Mouse (Mus musculus): Measurements from ENCODE around the gene Ndrg3. TPM values are rescaled to one million over a fixed set of nuclear protein-coding genes. Genes with fewer than 3 reads are reported as not detected.

Gene Ndrg3
- total RNA-seq, 2 experiments from 2014 or later: 26.6 to 29.3 TPM

DNA sequence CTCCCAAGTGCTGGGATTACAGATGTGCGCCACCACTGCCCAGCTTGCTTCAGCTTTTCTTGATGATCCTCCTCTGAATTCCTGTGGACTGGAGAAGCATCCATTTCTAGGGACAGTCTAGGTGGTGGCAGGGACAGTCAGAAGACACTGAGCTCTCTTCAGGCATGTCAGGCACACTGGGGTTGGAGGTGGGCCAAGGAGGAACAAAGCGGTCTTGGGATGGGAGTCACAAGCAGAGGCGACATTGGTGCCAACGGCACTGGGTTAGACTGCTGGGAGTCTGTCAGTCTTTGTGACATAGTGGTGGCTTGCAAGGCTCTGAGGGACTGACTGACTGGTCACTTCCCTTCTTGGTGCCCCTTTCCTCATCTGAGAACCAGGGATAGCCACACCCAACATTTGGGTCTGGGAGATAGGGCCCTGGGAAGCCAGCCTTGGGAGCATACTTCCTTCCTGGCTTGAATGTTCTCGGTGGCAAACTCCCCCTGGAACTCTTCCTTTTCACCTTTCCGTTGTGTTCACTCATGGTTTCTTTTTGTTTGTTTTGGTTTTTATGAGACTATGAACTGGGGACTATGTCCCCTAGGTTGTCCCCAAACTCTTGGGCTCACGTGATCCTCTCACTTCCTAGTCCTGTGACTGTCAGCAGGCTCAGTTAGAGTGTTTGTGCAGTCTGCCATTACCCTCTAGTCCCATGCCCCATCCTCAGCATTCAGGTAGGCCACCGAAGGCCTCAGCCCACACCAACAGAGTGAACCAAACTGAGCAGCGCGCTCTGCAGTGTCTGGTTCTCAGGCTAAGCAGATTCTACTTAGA lies 107.3 kb downstream of the Ndrg3 start:
- ATAC-seq (replicated peaks; ENCODE audit: low FRiP score, low TSS enrichment, poor library complexity, severe bottlenecking): no peak

DNA sequence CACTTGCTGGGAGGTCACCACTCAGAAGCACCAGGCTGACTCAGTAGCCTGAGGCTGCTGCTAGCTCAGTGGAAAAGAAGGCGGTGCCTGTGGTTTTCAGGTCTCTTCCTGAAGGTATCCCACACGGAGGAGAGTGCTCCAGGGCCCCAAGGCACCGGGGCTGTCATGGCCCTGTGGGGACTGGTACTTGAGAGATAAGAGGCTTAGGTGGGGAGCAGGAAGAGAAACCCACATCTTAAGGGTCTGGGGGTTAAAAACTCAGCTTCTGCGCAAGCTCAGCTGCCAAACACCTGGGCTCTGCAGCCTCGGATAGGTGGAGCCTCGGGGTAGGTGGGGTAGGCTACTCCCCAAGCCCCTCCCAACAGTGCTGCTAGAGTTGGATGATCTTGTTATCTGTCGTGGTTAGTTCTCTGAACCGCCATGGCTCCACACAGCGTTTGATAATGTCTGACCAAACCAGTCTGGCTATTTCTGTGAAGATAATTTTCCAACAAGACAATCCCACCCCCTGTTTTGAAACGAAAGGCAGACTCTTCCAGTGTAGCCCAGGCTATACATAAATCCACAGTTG lies 109.3 kb downstream of the Ndrg3 start:
- ATAC-seq (replicated peaks; ENCODE audit: low FRiP score, low TSS enrichment, poor library complexity, severe bottlenecking): peak; percentile 79

DNA sequence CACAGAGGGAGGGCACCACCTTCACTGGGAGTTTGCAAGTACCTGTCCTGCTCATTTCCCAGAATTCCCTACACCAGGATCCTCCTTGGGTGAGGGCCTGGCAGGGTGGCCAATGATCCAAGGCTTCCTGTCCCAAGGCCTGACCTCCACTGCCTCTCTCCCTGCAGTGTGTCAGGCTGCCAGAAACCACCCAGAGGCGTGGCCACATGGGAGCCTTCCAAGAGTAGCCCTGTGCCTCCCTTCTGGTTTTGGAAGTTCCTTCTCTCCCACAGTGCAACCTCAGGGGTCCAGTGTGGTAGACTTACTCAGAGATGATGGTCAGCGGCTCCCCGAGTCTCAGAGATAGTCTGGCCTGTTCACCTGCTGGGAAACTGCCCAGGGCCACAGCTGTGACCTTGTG lies 112.3 kb downstream of the Ndrg3 start:
- ATAC-seq (replicated peaks; ENCODE audit: low FRiP score, low TSS enrichment, poor library complexity, severe bottlenecking): no peak

DNA sequence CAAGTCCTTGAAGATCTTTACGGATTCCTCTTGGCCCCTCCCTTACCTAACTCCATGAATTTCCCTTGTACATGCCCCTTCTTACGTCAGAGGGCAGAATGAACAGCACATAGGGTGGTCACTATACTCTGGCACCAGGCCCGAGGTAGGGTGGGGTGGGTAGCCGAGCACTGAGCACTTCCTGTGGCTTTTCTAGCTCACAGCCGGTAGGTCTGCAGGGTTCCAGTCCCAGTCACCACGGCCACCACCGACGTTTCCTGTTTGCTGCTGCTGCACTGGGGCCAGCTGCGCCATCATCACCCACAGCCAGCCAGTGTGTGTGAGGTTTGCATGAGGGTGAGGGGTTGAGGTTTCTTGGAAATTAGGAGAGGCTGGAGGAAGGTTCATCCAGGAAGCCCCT lies 114.1 kb downstream of the Ndrg3 start:
- ATAC-seq (replicated peaks; ENCODE audit: low FRiP score, low TSS enrichment, poor library complexity, severe bottlenecking): no peak

Other genes with a start within 250 kb of the Ndrg3 start
- not detected in 2 replicates for gene Myl9, start 216.6 kb downstream of the Ndrg3 start, total RNA-seq (2014; fragmentation: Nextera tagmentation)
- not detected in 2 replicates for gene Myl9, start 216.6 kb downstream of the Ndrg3 start, total RNA-seq (2017)
- gene Tgif2, start 152.0 kb downstream of the Ndrg3 start, total RNA-seq (2014; fragmentation: Nextera tagmentation): 17.1 and 27.3 TPM in 2 replicates
- gene Tgif2, start 152.0 kb downstream of the Ndrg3 start, total RNA-seq (2017): 16.3 and 17.5 TPM in 2 replicates
- 3.6 and 5.9 TPM in 2 replicates for gene 4930518I15Rik, start 134.1 kb downstream of the Ndrg3 start, total RNA-seq (2014; fragmentation: Nextera tagmentation)
- gene 4930518I15Rik, start 134.1 kb downstream of the Ndrg3 start, total RNA-seq (2017): 0.84 TPM in 1 of 2 replicates, not detected in the other
- 197 and 208 TPM in 2 replicates for gene Rab5if, start 128.9 kb downstream of the Ndrg3 start, total RNA-seq (2014; fragmentation: Nextera tagmentation)
- 130 and 141 TPM in 2 replicates for gene Rab5if, start 128.9 kb downstream of the Ndrg3 start, total RNA-seq (2017)
- 0.35 and 0.74 TPM in 2 replicates for gene Sla2, start 104.9 kb downstream of the Ndrg3 start, total RNA-seq (2014; fragmentation: Nextera tagmentation)
- 1.7 and 1.8 TPM in 2 replicates for gene Sla2, start 104.9 kb downstream of the Ndrg3 start, total RNA-seq (2017)
- 31.8 and 35.1 TPM in 2 replicates for gene Dsn1, start 15.1 kb upstream of the Ndrg3 start, total RNA-seq (2014; fragmentation: Nextera tagmentation)
- gene Dsn1, start 15.1 kb upstream of the Ndrg3 start, total RNA-seq (2017): 34.1 and 93.4 TPM in 2 replicates
- 11.0 and 11.7 TPM in 2 replicates for gene Soga1, start 87.2 kb upstream of the Ndrg3 start, total RNA-seq (2014; fragmentation: Nextera tagmentation)
- 5.6 and 8.6 TPM in 2 replicates for gene Soga1, start 87.2 kb upstream of the Ndrg3 start, total RNA-seq (2017)
- gene Tldc2, start 95.0 kb upstream of the Ndrg3 start, total RNA-seq (2014; fragmentation: Nextera tagmentation): not detected in 2 replicates
- not detected in 2 replicates for gene Tldc2, start 95.0 kb upstream of the Ndrg3 start, total RNA-seq (2017)
- gene Samhd1, start 143.2 kb upstream of the Ndrg3 start, total RNA-seq (2014; fragmentation: Nextera tagmentation): 63.5 and 64.5 TPM in 2 replicates
- gene Samhd1, start 143.2 kb upstream of the Ndrg3 start, total RNA-seq (2017): 48.9 and 60.9 TPM in 2 replicates
- 61.3 and 76.0 TPM in 2 replicates for gene Rbl1, start 212.5 kb upstream of the Ndrg3 start, total RNA-seq (2014; fragmentation: Nextera tagmentation)
- 78.7 and 83.2 TPM in 2 replicates for gene Rbl1, start 212.5 kb upstream of the Ndrg3 start, total RNA-seq (2017)